Mouse (Mus musculus) midbrain, embryonic 13.5 days (tissue): ENCODE results near the gene Hspg2. TPM values are rescaled to one million over a fixed set of nuclear protein-coding genes. Genes with fewer than 3 reads are reported as not detected.

Experiments used
- ATAC-seq: fragments of 200-750 bp; cut with Nextera tagmentation; 2 replicates; pipeline ENCODE4 v1.8.0; 2017; ENCODE audit warnings: mild to moderate bottlenecking, moderate TSS enrichment, moderate library complexity
- H3K27ac ChIP-seq: fragments of 300-500 bp; sonication (generic); 2 replicates; pipeline ENCODE4 v1.5.1; 2015; ENCODE audit warnings: inconsistent platforms, mild to moderate bottlenecking, moderate library complexity
- H3K27me3 ChIP-seq: fragments of 300-500 bp; sonication (generic); 2 replicates; pipeline ENCODE4 v1.6.1; 2015; ENCODE audit warnings: mild to moderate bottlenecking, inconsistent platforms
- H3K36me3 ChIP-seq: fragments of 300-500 bp; sonication (generic); 2 replicates; pipeline ENCODE4 v1.6.1; 2015; ENCODE audit warnings: mild to moderate bottlenecking, inconsistent platforms
- H3K4me1 ChIP-seq: fragments of 300-500 bp; sonication (generic); replicated peaks from 2 replicates; pipeline ENCODE4 v1.6.1; 2015; ENCODE audit warnings: inconsistent platforms
- H3K4me2 ChIP-seq: fragments of 300-500 bp; sonication (generic); replicated peaks from 2 replicates; pipeline ENCODE4 v1.6.1; 2015; ENCODE audit warnings: moderate library complexity, mild to moderate bottlenecking, inconsistent platforms
- H3K4me3 ChIP-seq: fragments of 300-500 bp; sonication (generic); replicated peaks from 2 replicates; pipeline ENCODE4 v1.5.1; 2015; ENCODE audit warnings: mild to moderate bottlenecking, inconsistent platforms
- H3K9ac ChIP-seq: fragments of 300-500 bp; sonication (generic); replicated peaks from 2 replicates; pipeline ENCODE4 v1.6.1; 2015; ENCODE audit warnings: mild to moderate bottlenecking, inconsistent platforms
- H3K9me3 ChIP-seq: fragments of 300-500 bp; sonication (generic); 2 replicates; pipeline ENCODE4 v1.6.1; 2016; ENCODE audit warnings: mild to moderate bottlenecking, inconsistent platforms
- WGBS: fragments of 180-500 bp; shearing (Covaris S2); methylation state at CpG from one replicate; pipeline ENCODE4 v1.1.7; 2015; 5-methylcytosine and 5-hydroxymethylcytosine counted together
- polyA plus RNA-seq: library from polyadenylated mRNA; unstranded; fragments of >200 nt; fragmentation: Nextera tagmentation; extraction: Ambion mirVana; gene quantifications from 2 replicates; pipeline ENCODE4 v1.2.1, GENCODE M21; 2015

The Hspg2 gene
- polyA plus RNA-seq, 1 experiment from 2014 or later = 5.0 TPM

DNA sequence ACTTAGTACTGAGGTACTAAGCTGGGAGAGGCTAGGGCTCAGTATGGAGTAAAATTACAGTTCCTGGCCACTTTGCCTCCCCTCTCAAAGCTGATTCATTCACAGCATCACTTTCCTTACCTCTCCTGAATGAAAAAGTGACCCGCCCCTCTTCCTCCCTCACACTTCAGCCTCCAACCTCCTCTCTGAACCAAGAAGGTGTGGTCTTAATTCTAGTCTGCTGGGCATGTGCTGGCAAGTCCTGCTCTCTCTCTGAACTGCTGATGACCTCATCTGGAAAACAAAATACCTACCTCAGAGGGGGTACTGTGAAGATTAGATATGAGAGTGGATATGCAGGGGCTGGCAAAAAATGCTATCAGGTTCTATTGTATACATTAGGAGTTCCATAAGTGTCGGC is 19.4 kb upstream of the Hspg2 start:
- 86% methylated on average over 2 of the region's 2 CpGs for WGBS

DNA sequence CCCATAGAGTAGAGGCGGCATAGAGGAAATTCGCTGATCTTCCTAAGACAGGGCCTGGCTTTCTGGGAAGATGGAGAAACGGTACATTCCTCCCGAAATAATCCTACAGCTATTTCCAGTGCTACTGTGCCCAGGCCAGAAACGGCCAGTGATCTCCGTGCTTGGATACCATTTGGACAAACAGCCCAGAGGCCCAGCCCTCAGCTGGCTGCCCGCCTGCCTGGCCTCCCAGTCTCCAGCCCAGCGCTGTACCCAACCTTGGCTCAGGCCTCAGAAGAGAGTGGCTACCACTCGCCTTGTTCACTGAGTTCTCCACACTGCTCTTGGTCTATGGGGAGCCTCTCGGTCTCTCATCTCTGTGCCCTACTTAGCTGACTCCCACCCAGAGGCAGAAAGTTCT is 18.9 kb upstream of the Hspg2 start:
- Histone ChIP-seq H3K4me1 (peaks cover 11% of the 10 kb centered on the region), H3K9me3 (no peaks in the 10 kb centered on the region), H3K9ac (no peak overlapping the region), H3K4me3 (no peak overlapping the region), H3K36me3 (no peaks in the 10 kb centered on the region), H3K27ac (no peak overlapping the region), H3K4me2 (no peak overlapping the region), H3K27me3 (no peaks in the 10 kb centered on the region)
- ATAC-seq = no peak
- 79% methylated on average over 10 of the region's 10 CpGs for WGBS

More for the DNA sequence above, 19.4 kb upstream of the Hspg2 start:
- H3K27ac ChIP-seq = no peak overlapping the region
- no peaks in the 10 kb centered on the region for H3K9me3 ChIP-seq
- H3K27me3 ChIP-seq = no peaks in the 10 kb centered on the region
- H3K4me1 ChIP-seq = peaks cover 11% of the 10 kb centered on the region
- no peak overlapping the region for H3K4me2 ChIP-seq
- no peak overlapping the region for H3K9ac ChIP-seq
- no peak for ATAC-seq
- no peak overlapping the region for H3K4me3 ChIP-seq
- H3K36me3 ChIP-seq = no peaks in the 10 kb centered on the region

DNA sequence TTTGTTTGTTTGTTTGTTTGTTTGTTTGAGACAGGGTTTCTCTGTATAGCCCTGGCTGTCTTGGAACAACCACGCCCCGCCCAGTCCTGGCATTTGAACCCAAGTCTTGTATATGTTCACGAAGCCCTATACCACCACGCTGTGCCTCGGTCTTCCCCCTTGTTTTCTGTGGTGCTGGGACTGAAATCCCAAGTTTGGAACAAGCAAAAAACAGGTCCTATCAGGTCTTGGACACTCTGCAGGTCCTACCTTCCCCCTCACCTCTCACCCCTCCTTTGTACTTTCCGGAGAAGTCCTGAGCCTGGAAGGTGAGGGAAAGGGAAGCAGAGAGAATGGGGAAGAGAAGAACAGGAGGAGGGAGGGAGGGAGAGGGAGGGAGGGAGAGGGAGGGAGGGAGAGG is 16.4 kb upstream of the Hspg2 start:
- no peaks in the 10 kb centered on the region for H3K27me3 ChIP-seq
- H3K27ac ChIP-seq = no peak overlapping the region
- no peak overlapping the region for H3K9ac ChIP-seq
- WGBS = 93% methylated on average over 6 of the region's 6 CpGs
- H3K36me3 ChIP-seq = no peaks in the 10 kb centered on the region
- H3K9me3 ChIP-seq = no peaks in the 10 kb centered on the region
- peaks cover 11% of the 10 kb centered on the region for H3K4me1 ChIP-seq
- ATAC-seq = no peak
- H3K4me2 ChIP-seq = no peak overlapping the region
- H3K4me3 ChIP-seq = no peak overlapping the region

DNA sequence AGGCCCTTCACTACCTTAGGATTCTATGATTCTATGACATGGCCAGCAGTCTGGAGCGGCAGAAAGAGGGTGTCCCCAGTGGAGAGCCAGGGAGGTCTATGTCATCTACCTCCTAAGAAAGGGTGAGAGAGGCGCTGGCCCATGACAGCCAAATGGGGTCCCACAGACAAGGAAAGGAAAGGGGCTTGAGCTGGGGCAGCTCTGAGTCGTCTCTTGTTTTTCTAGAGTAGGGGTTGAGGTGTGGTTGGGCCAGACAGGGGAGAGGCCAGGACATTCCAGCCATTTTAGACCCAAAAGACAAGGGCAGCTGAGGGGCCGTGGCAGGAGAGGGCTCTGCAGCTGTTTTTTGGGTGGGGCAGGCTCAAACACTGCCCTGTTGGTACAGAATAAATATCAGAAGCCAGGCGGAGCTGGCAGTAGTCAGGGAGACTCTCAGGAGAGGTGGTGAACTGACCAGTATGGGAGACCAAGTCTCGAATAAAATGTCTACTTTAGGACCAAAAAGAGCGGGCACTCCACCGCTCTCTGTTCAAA is 15.3 kb upstream of the Hspg2 start, which contains the start of gene 1700013G24Rik:
1700013G24Rik (plus strand) TSS at position 51 of the 534 bp plus-strand sequence.
- no peak within 1 kb of the TSS for H3K27ac ChIP-seq
- WGBS = 85% methylated on average over 8 of the region's 8 CpGs
- H3K4me1 ChIP-seq = peaks cover 5% of the 10 kb centered on the region
- H3K9ac ChIP-seq = no peak within 1 kb of the TSS
- no peaks in the 10 kb centered on the region for H3K27me3 ChIP-seq
- ATAC-seq = no peak
- H3K36me3 ChIP-seq = no peaks in the 10 kb centered on the region
- H3K4me3 ChIP-seq = no peak within 1 kb of the TSS
- no peak within 1 kb of the TSS for H3K4me2 ChIP-seq
- no peaks in the 10 kb centered on the region for H3K9me3 ChIP-seq

DNA sequence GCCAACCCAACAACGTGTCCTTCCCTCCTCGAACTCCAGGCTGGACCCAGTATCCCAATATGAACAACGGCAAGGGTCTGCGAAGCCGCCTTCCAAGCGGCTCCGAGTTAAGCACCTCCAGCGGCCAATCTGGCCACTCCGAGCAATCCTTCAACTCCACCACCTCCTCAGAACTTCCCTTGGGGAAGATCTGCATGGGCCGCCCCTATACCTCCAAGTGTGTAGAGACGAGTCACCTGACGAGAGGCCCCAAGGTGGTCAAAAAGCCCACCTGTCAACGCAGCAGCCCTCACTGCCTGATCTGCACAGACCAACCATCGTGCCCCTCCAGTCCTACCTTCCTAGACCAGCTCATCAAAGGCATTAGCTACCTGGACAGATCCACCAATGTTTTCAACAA is 14.0 kb upstream of the Hspg2 start:
- Histone ChIP-seq H3K27ac (no peak overlapping the region), H3K4me2 (no peak overlapping the region), H3K4me3 (no peak overlapping the region), H3K36me3 (no peaks in the 10 kb centered on the region), H3K9ac (no peak overlapping the region), H3K4me1 (no peaks in the 10 kb centered on the region), H3K27me3 (no peaks in the 10 kb centered on the region), H3K9me3 (no peaks in the 10 kb centered on the region)
- ATAC-seq = no peak
- 92% methylated on average over 14 of the region's 14 CpGs for WGBS

DNA sequence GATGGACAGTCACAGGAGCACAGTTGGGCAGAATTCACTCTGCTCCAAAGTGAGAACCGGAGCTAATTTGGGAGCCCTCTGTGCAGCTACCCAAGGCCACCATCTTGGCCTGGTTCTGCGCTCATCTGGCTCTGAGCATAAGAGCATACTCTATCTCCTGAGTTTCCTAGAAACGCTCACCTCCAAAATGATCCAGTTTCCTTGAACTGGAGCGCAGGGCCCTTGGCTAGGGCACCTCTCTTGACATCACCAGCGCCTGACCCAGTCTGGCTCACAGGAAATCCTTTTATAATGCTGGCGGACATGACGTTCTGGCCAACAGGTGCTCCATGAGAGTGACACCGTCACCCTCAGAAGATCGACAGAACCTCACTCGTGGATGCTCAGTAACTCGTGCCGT is 12.0 kb upstream of the Hspg2 start:
- no peaks in the 10 kb centered on the region for H3K4me1 ChIP-seq
- 86% methylated on average over 12 of the region's 12 CpGs for WGBS
- no peak overlapping the region for H3K9ac ChIP-seq
- H3K4me2 ChIP-seq = no peak overlapping the region
- H3K4me3 ChIP-seq = no peak overlapping the region
- H3K9me3 ChIP-seq = no peaks in the 10 kb centered on the region
- H3K27ac ChIP-seq = no peak overlapping the region
- H3K27me3 ChIP-seq = no peaks in the 10 kb centered on the region
- H3K36me3 ChIP-seq = no peaks in the 10 kb centered on the region
- ATAC-seq = no peak

DNA sequence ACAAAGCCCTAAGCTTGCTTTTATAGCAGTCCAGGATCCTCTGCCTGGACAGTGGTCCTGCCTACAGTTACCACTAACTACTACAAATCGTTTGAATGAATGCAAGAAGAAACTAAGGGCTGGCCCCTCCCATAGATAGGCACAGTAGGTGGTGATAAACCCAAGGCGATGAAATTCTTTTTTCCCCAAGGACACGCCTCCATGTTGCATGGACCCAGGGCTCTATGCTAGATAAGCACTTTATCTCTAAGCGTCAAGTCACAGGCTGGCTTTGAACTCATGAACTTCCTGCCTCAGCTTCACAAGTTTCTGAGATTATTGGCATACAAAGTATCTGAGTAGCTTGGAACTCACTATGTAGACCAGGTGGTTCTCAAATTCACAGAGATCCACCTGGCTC is 11.3 kb upstream of the Hspg2 start:
- ATAC-seq = no peak
- H3K9me3 ChIP-seq = no peaks in the 10 kb centered on the region
- H3K4me1 ChIP-seq = no peaks in the 10 kb centered on the region
- H3K4me3 ChIP-seq = no peak overlapping the region
- WGBS = 84% methylated on average over 4 of the region's 4 CpGs
- H3K9ac ChIP-seq = no peak overlapping the region
- no peak overlapping the region for H3K27ac ChIP-seq
- H3K4me2 ChIP-seq = no peak overlapping the region
- H3K27me3 ChIP-seq = no peaks in the 10 kb centered on the region
- H3K36me3 ChIP-seq = no peaks in the 10 kb centered on the region

DNA sequence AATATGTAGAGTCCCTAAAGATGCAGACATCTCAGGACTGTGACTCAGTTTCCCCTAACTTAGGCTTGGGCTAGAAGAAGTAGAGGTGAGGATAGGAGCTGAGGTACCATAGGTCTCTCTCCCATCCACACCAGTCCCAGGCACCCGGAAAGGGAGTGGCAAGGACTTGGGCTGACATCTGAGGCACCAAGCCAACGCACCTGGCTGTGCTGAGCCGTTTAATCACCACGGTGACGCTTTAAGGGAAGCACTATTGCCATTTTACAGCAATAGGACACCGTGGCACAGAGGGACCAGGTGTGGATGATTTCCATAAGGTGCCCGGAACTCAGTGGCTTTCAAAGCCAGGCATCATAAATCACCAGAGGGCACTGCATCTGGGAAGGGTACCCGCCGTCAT is 10.3 kb upstream of the Hspg2 start:
- Histone ChIP-seq H3K4me3 (no peak overlapping the region), H3K36me3 (no peaks in the 10 kb centered on the region), H3K4me2 (no peak overlapping the region), H3K9ac (no peak overlapping the region), H3K4me1 (no peaks in the 10 kb centered on the region), H3K27me3 (no peaks in the 10 kb centered on the region), H3K27ac (no peak overlapping the region), H3K9me3 (no peaks in the 10 kb centered on the region)
- ATAC-seq = no peak
- 89% methylated on average over 9 of the region's 9 CpGs for WGBS

DNA sequence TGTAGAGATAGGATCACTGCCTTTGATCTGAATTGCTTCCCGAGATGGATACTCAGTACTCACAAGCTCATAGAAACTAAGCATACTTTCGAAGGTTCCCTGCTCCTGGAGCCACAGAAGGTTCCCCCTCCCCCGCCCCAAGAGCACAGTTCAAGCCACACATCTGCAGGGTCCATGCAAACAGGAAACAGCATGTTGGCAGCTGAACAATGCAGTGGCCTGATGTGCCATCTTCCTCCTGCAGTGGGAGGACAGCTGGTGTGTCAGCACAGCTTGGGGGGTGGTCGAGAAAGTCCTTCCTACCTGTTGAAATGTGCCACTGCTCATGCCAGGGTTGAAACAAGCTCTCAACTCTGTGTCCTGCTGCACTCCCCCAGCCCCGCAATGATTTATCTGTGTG is 9.7 kb upstream of the Hspg2 start:
- Histone ChIP-seq H3K4me2 (no peak overlapping the region), H3K36me3 (no peaks in the 10 kb centered on the region), H3K27ac (no peak overlapping the region), H3K4me3 (no peak overlapping the region), H3K9me3 (no peaks in the 10 kb centered on the region), H3K9ac (no peak overlapping the region), H3K4me1 (no peaks in the 10 kb centered on the region), H3K27me3 (no peaks in the 10 kb centered on the region)
- no peak for ATAC-seq
- 76% methylated on average over 5 of the region's 5 CpGs for WGBS

DNA sequence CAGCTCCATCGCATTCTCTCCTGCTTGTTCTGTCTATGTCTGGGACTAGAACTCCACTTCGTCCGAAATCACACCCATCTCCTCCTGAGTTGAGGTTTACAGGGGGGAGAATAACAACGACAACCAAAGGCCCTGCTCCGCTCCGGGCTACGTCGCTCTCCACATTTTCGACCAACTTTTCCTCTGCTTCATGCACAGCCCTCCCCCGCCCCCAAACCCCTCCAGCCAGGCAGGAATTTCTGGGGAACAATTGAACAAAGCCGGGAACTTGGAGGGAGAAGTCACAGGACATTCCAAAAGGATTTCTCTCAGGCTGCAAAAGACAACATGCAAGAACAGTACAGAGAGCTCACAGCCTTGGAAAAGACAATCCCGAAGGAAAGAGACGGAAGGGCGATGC is 7.9 kb upstream of the Hspg2 start:
- WGBS = 57% methylated on average over 14 of the region's 14 CpGs
- H3K36me3 ChIP-seq = no peaks in the 10 kb centered on the region
- no peaks in the 10 kb centered on the region for H3K27me3 ChIP-seq
- H3K9me3 ChIP-seq = no peaks in the 10 kb centered on the region
- H3K27ac ChIP-seq = no peak overlapping the region
- no peak for ATAC-seq
- no peak overlapping the region for H3K4me2 ChIP-seq
- H3K9ac ChIP-seq = no peak overlapping the region
- no peaks in the 10 kb centered on the region for H3K4me1 ChIP-seq
- no peak overlapping the region for H3K4me3 ChIP-seq

DNA sequence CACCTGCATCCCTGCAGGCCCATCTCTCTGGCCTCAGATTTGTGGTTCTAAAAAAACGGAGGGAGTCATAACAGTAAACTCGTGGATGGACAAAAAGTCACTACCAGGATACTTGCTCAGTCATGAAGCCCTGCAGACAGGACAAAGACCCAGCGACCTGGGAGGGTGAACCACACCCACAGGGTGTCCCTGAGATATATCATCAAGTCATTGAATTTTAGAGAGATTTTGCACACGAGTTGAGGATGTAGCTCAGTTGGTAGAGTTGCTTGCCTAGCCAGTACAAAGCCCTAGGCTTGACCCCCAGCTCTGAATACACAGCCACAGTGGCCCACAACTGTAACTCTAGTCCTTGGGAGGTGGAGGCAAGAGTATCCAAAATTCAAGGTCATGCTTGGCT is 7.4 kb upstream of the Hspg2 start:
- Histone ChIP-seq H3K27ac (no peak overlapping the region), H3K36me3 (no peaks in the 10 kb centered on the region), H3K9me3 (no peaks in the 10 kb centered on the region), H3K9ac (no peak overlapping the region), H3K4me3 (no peak overlapping the region), H3K4me1 (no peaks in the 10 kb centered on the region), H3K4me2 (no peak overlapping the region), H3K27me3 (no peaks in the 10 kb centered on the region)
- 80% methylated on average over 4 of the region's 4 CpGs for WGBS
- ATAC-seq = no peak

DNA sequence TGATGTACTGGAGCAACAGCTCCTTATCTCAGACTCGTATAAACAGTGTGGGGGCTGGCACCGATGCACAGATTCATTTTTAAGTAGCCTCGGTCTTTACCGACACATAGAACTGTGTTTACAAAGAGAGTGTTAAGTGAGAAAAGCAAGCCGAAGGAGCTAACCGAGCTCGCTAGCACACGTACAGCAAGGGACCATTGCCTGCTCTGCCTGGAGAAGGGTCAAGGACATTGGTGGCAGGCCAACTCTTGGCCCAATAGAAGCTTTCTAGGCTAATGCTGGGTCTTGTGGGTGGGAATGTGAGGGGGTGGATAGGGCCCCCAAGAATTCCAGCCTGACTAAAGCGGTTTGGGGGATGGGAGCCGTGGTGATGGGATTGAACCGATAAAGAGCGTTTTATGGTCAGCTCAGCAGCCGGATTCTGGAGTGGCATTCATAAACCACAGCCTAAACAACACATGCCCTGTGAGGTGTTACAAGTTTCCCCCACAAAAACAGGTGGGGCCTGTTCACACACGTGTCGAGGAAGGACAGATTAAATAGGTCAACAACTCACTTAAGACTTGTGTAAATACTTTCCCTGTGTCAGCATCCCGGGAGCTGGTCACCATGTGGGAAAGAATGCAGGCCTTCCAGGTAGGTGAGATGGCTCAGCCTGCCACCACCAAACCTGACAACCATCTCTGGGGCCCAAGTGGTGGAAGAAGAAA is 6.4 kb upstream of the Hspg2 start:
- Histone ChIP-seq H3K4me2 (no peak overlapping the region), H3K27me3 (no peaks in the 10 kb centered on the region), H3K36me3 (no peaks in the 10 kb centered on the region), H3K4me3 (no peak overlapping the region), H3K27ac (no peak overlapping the region), H3K4me1 (no peaks in the 10 kb centered on the region), H3K9me3 (no peaks in the 10 kb centered on the region), H3K9ac (no peak overlapping the region)
- 90% methylated on average over 16 of the region's 16 CpGs for WGBS
- ATAC-seq = no peak
